Mouse (Mus musculus) heart, adult 2 months (tissue): ENCODE results near the gene Trpm3.

Experiments
- CTCF ChIP-seq: fragments of 200-600 bp; IDR thresholded peaks from 2 replicates; pipeline ENCODE4 v1.8.1; 2022; ENCODE audit warnings: antibody characterized with exemption, mild to moderate bottlenecking, moderate library complexity
- POLR2A ChIP-seq: fragments of 200-500 bp; IDR thresholded peaks from 2 replicates; pipeline ENCODE4 v1.6.1; 2011; ENCODE audit warnings: mild to moderate bottlenecking, low read depth, low read length, control low read depth; ENCODE audit not compliant: insufficient read depth

DNA sequence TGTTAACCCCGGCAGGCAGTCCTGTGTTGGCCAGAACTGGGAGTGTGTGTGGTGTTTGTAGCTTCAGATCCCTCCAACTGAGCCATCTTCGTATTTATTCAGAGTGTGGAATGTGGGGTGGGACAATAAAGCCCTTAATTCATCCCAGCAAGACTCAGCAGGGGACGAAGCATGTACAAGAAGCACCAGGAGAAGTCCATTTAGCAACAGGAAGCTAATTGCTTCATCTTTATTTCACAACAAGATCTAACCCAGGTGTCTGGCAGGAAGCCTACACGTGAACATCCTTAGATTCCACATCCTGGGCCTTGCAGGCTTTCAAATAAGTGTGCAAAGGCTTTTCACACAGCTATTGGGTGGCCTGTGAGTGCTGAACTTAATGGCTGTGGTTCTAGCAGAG, 38.3 kb upstream of the Trpm3 start:
- no peak for TF ChIP-seq CTCF
- TF ChIP-seq POLR2A, result no peak
